Mouse (Mus musculus) left cerebral cortex, postnatal 36 days (tissue): ENCODE data around the gene Tln2. TPM values are rescaled to one million over a fixed set of nuclear protein-coding genes. Genes with fewer than 3 reads are reported as not detected.
A peak's percentile ranks its signal among the peaks of the same experiment; 100 is the strongest.

Source experiments
- DNase-seq, 2 experiments: peaks; one replicate each; pipeline ENCODE4 v3.0.0; 2021 to 2022; ENCODE audit warnings: low spot score in 2 of 2, mixed read lengths in 1 of 2
- intact Hi-C: fragments of 180-260 bp; cut with DNase I; formaldehyde crosslinking; loops from one replicate; pipeline ENCODE4 v1.15.1; 2025
- microRNA-seq: library from miRNA; unstranded; fragments of <30 nt; microRNA quantifications from one replicate; pipeline ENCODE4 v1.2.0, GENCODE M21; 2022
- total RNA-seq, 2 experiments: library from RNA; stranded (reverse); gene quantifications; 2 replicates each; pipeline ENCODE4 v1.2.3; 2021

Tln2 gene
- total RNA-seq, 2 experiments from 2014 or later: 93.8 to 104 TPM

- no peak for DNase-seq
- intact Hi-C loops: no loop called here
Measured at GRCm38 (mm10) chr9:67182006-67182405, 377.5 kb downstream of the Tln2 start.

GRCm38 (mm10) chr9:67178709-67179108 lies 380.8 kb downstream of the Tln2 start:
- DNase-seq: no peak
- intact Hi-C loops: no loop called here

GRCm38 (mm10) chr9:67178203-67178602 lies 381.3 kb downstream of the Tln2 start:
- no peak for DNase-seq

GRCm38 (mm10) chr9:67176073-67176472 lies 383.4 kb downstream of the Tln2 start:
- intact Hi-C loops: no loop called here
- DNase-seq: no peak

More at GRCm38 (mm10) chr9:67178203-67178602, 381.3 kb downstream of the Tln2 start:
- intact Hi-C loops: no loop called here

GRCm38 (mm10) chr9:67173816-67174215 lies 385.7 kb downstream of the Tln2 start:
- intact Hi-C loops: no loop called here
- no peak for DNase-seq

- intact Hi-C loops: no loop called here
- no peak for DNase-seq
Measured at GRCm38 (mm10) chr9:67173154-67173553, 386.3 kb downstream of the Tln2 start.

- intact Hi-C loops: no loop called here
- no peak for DNase-seq
Measured at GRCm38 (mm10) chr9:67171409-67171808, 388.1 kb downstream of the Tln2 start.

GRCm38 (mm10) chr9:67170759-67171158 lies 388.7 kb downstream of the Tln2 start:
- intact Hi-C loops: no loop called here
- no peak for DNase-seq

GRCm38 (mm10) chr9:67170047-67170446 lies 389.5 kb downstream of the Tln2 start:
- intact Hi-C loops: no loop called here
- no peak for DNase-seq

Small RNAs within 50 kb of the gene (microRNA-seq; reads per million reads assigned to microRNA genes)
- 36.3 reads per million, percentile 47 among the genes with 10 or more reads in this experiment for gene Mir190a

Other genes with a start within 250 kb of the Tln2 start
- 1 to 10 TPM; 2.3 to 4.0 TPM for gene C2cd4b, start 199.7 kb upstream of the Tln2 start, total RNA-seq